Mouse (Mus musculus) bone marrow macrophage, adult 2 months (primary cell): ENCODE data around the gene Ifngr1. TPM values are rescaled to one million over a fixed set of nuclear protein-coding genes. Genes with fewer than 3 reads are reported as not detected.
"Not testable (repeated sequence)": the region's sequence is repeated elsewhere in the genome, so short reads cannot be mapped to it uniquely, and the experiment has no call there.

Source experiments
- H3K27ac ChIP-seq: 2 replicates; pipeline ENCODE4 v1.5.1; 2012; ENCODE audit warnings: low read depth, low read length; ENCODE audit not compliant: insufficient read depth
- H3K4me1 ChIP-seq: 2 replicates; pipeline ENCODE4 v1.6.1; 2012; ENCODE audit warnings: low read length; ENCODE audit not compliant: control insufficient read depth, insufficient read depth
- H3K4me3 ChIP-seq: 2 replicates; pipeline ENCODE4 v1.5.1; 2012; ENCODE audit warnings: mild to moderate bottlenecking, low read length, moderate library complexity; ENCODE audit not compliant: insufficient read depth
- CTCF ChIP-seq: IDR thresholded peaks from 2 replicates; pipeline ENCODE4 v1.5.1; 2012; ENCODE audit warnings: low read depth, mild to moderate bottlenecking, low read length, moderate library complexity
- POLR2A ChIP-seq: IDR thresholded peaks from 2 replicates; pipeline ENCODE4 v1.6.1; 2012; ENCODE audit warnings: mild to moderate bottlenecking, low read depth, low read length, borderline replicate concordance
- polyA plus RNA-seq: library from polyadenylated mRNA; stranded (reverse); fragments of >200 nt; gene quantifications from 2 replicates; pipeline ENCODE4 v1.2.4, GENCODE M21; 2012; ENCODE audit not compliant: missing spikeins, insufficient read depth, insufficient read length

The Ifngr1 gene
- polyA plus RNA-seq, 1 experiment = 346 TPM

DNA sequence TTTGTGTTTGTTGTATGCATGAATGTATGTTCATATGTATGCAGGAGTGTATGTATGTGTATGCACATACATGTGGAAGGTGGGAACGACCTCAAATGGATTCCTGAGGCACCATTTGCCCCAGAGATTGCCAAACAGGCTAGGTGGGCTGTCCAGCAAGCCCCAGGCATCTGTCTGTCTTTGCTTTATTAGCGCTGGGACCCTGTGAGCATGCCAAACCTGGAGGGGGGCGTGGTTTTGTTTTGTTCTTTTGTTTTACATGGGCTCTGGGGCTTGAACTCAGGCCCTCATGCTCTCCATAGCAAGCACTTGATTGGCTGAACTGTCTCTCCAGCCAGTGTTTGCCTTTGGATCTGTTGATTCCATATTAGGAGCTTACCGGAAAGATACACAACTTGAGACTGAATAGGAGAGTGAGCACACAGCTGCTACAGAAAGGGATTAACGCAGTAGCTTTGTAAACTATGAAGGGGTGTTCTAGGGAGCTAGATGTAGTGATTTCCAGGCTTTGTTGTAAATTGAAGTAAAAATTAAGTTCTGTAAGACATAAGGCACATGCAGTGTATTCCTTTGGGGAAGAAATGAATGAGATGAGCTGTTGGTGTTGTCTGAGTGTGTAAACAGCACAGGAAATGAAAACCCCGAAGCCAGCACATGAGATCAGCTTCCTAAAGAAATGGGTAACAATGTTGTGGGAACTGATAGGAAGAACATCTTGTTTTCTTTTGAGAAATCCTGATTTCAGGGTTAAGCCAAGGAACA is 7.8 kb downstream of the Ifngr1 start:
- no peak overlapping the region for H3K4me3 ChIP-seq
- no peak overlapping the region for H3K27ac ChIP-seq
- TF ChIP-seq POLR2A (no peak), CTCF (no peak)
- H3K4me1 ChIP-seq = peaks cover 22% of the 10 kb centered on the region

DNA sequence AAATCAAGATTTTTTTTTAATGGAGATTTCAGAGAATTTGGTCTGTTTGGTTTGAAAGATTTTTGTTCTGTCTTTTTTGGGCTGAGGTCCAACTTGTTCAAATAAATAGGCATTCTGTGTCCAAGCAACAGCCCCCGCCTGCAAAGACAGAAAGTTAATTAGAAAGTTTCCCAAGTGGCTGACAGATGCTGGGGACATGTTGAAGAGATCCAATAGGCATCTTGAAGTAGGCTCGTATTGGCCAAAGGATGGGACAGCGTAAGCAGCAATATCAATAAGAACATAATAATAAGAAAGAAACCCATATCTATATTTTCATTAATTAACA is 8.3 kb downstream of the Ifngr1 start:
- Histone ChIP-seq H3K4me3 (no peak overlapping the region), H3K4me1 (peaks cover 19% of the 10 kb centered on the region), H3K27ac (no peak overlapping the region)
- TF ChIP-seq CTCF (no peak), POLR2A (no peak)

DNA sequence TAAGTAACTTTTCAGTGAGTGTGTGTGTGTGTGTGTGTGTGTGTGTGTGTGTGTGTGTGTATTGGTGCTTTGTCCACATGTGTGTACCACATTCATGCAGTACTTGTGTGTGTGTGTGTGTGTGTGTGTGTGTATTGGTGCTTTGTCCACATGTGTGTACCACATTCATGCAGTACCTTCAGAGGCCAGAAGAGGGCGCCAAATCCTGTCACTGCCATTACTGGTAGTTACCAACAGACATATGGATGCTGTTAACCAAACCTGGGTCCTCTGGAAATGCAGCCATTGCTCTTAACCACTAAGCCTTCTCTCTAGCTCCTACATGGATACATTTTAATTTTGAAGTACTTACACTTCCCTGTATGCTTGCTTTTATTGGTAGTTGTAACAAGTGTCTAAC is 9.8 kb downstream of the Ifngr1 start:
- peaks cover 11% of the 10 kb centered on the region for H3K4me1 ChIP-seq
- H3K4me3 ChIP-seq, H3K27ac ChIP-seq: not testable (repeated sequence)

GRCm38 (mm10) chr10:19603231-19603630 is 11.5 kb downstream of the Ifngr1 start:
- H3K27ac ChIP-seq = no peak overlapping the region
- H3K4me3 ChIP-seq = no peak overlapping the region
- peaks cover 9% of the 10 kb centered on the region for H3K4me1 ChIP-seq
- TF ChIP-seq CTCF = no peak
- TF ChIP-seq POLR2A = no peak

DNA sequence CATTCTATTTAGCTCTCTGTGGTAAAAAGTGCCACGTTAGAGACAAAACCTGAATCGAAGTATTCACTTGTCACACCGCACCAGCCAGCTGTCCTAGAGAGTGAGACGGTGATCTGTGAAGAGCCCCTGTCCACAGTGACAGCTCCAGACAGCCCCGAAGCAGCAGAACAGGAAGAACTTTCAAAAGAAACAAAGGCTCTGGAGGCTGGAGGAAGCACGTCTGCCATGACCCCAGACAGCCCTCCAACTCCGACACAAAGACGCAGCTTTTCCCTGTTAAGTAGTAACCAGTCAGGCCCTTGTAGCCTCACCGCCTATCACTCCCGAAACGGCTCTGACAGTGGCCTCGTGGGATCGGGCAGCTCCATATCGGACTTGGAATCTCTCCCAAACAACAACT is 17.4 kb downstream of the Ifngr1 start:
- Histone ChIP-seq H3K4me3 (no peak overlapping the region), H3K4me1 (peaks cover 12% of the 10 kb centered on the region), H3K27ac (no peak overlapping the region)
- no peak for TF ChIP-seq CTCF
- no peak for TF ChIP-seq POLR2A

DNA sequence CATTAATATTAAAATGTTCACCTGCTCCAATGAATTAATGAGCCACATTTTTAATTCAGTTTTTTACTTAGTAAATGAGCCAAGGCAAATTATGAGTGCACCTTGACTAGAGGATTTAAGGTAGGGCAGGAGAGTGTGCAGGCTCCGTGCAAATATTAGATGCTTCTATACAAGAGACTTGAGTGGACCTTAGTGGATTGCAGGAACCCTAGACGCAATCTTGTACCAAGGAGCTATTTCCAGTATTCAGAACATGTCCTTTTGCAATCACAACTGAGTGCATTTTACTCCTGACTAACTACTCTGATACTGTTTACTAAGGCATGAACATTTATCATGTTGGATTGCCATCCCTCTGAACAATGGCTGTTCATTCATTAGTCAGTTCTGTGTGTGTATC is 19.9 kb downstream of the Ifngr1 start:
- no peak for TF ChIP-seq POLR2A
- no peak for TF ChIP-seq CTCF
- Histone ChIP-seq H3K27ac (no peak overlapping the region), H3K4me3 (no peak overlapping the region), H3K4me1 (peaks cover 15% of the 10 kb centered on the region)

- no peak for TF ChIP-seq POLR2A
- no peak for TF ChIP-seq CTCF
- Histone ChIP-seq H3K4me3 (no peak overlapping the region), H3K27ac (no peak overlapping the region)
Observed at GRCm38 (mm10) chr10:19613111-19613753, 21.5 kb downstream of the Ifngr1 start.

GRCm38 (mm10) chr10:19619736-19620135 is 28.0 kb downstream of the Ifngr1 start:
- Histone ChIP-seq H3K4me1 (no peaks in the 10 kb centered on the region), H3K4me3 (no peak overlapping the region), H3K27ac (no peak overlapping the region)
- TF ChIP-seq CTCF = no peak
- TF ChIP-seq POLR2A = no peak

More at GRCm38 (mm10) chr10:19613111-19613753, 21.5 kb downstream of the Ifngr1 start:
- peaks cover 15% of the 10 kb centered on the region for H3K4me1 ChIP-seq

- Histone ChIP-seq H3K4me1 (no peaks in the 10 kb centered on the region), H3K4me3 (no peak within 1 kb of the TSS), H3K27ac (no peak within 1 kb of the TSS)
- TF ChIP-seq CTCF = no peak
- no peak for TF ChIP-seq POLR2A
Observed at GRCm38 (mm10) chr10:19621408-19622048, 29.8 kb downstream of the Ifngr1 start, which contains the start of gene Il22ra2. Gene Il22ra2, plus strand, starts transcription at chr10:19621998.

GRCm38 (mm10) chr10:19624617-19625016 is 32.9 kb downstream of the Ifngr1 start:
- no peak overlapping the region for H3K4me3 ChIP-seq
- TF ChIP-seq POLR2A (no peak), CTCF (no peak)
- H3K4me1 ChIP-seq = no peaks in the 10 kb centered on the region; the same call in 1 of the 2 replicates
- H3K27ac ChIP-seq = no peak overlapping the region
